Mouse (Mus musculus) mature B cell (primary cell): Measurements from ENCODE around the gene Olfr1039.
"Not testable (repeated sequence)": the region's sequence is repeated elsewhere in the genome, so short reads cannot be mapped to it uniquely, and the experiment has no call there.

Experiments
- in situ Hi-C: fragments of 300-500 bp; cut with MboI; formaldehyde crosslinking; loops from 2 replicates; pipeline ENCODE4 v1.14.3; 2019

Gene Olfr1039

GRCm38 (mm10) chr2:86135828-86136227, at the start of gene Olfr1039:
TSS of gene Olfr1039 (minus strand) at chr2:86135928.
- in situ Hi-C loops: no loop called here

GRCm38 (mm10) chr2:86179950-86180349, 44.2 kb upstream of the Olfr1039 start:
- in situ Hi-C loops: no loop called here

- in situ Hi-C loops: no loop called here
Measured at GRCm38 (mm10) chr2:86177720-86178119, 42.0 kb upstream of the Olfr1039 start, which contains the start of gene Olfr1044. TSS of gene Olfr1044 (minus strand) at chr2:86177820.

- in situ Hi-C loops: not testable (repeated sequence)
Measured at GRCm38 (mm10) chr2:86175422-86175821, 39.7 kb upstream of the Olfr1039 start.

- in situ Hi-C loops: no loop called here
Measured at GRCm38 (mm10) chr2:86167422-86167821, 31.7 kb upstream of the Olfr1039 start, which contains the start of gene Olfr1043. TSS of gene Olfr1043 (minus strand) at chr2:86167522.

GRCm38 (mm10) chr2:86161738-86162137, 26.0 kb upstream of the Olfr1039 start, which contains the start of gene Olfr1042:
TSS of gene Olfr1042 (minus strand) at chr2:86161838.
- in situ Hi-C loops: no loop called here

- in situ Hi-C loops: no loop called here
Measured at GRCm38 (mm10) chr2:86146632-86147031, 10.9 kb upstream of the Olfr1039 start, which contains the start of gene Olfr1040. TSS of gene Olfr1040 (minus strand) at chr2:86146732.

- in situ Hi-C loops: no loop called here
Measured at GRCm38 (mm10) chr2:86087285-86087684, 48.4 kb downstream of the Olfr1039 start, which contains the start of gene Olfr1037. TSS of gene Olfr1037 (minus strand) at chr2:86087385.

GRCm38 (mm10) chr2:86080478-86080877, 55.2 kb downstream of the Olfr1039 start:
- in situ Hi-C loops: not testable (repeated sequence)
